Mouse (Mus musculus) kidney, embryonic 16.5 days (tissue): ENCODE results near the gene Dgki. TPM values are rescaled to one million over a fixed set of nuclear protein-coding genes. Genes with fewer than 3 reads are reported as not detected.

Source experiments
- ATAC-seq: fragments of 200-750 bp; cut with Nextera tagmentation; 2 replicates; pipeline ENCODE4 v1.8.0; 2017; ENCODE audit warnings: moderate TSS enrichment; ENCODE audit not compliant: low FRiP score, low TSS enrichment
- H3K27ac ChIP-seq: fragments of 300-500 bp; sonication (generic); 2 replicates; pipeline ENCODE4 v1.5.1; 2014; ENCODE audit warnings: low read length
- H3K27me3 ChIP-seq: fragments of 300-500 bp; sonication (generic); 2 replicates; pipeline ENCODE4 v1.6.1; 2014; ENCODE audit warnings: low read length, control low read depth, mixed read lengths; ENCODE audit not compliant: insufficient read depth
- H3K36me3 ChIP-seq: fragments of 300-500 bp; sonication (generic); 2 replicates; pipeline ENCODE4 v1.6.1; 2014; ENCODE audit warnings: low read length, control low read depth, mixed read lengths; ENCODE audit not compliant: insufficient read depth
- H3K4me1 ChIP-seq: fragments of 300-500 bp; sonication (generic); 2 replicates; pipeline ENCODE4 v1.6.1; 2014; ENCODE audit warnings: low read length, control low read depth, mixed read lengths; ENCODE audit not compliant: insufficient read depth
- H3K4me2 ChIP-seq: fragments of 300-500 bp; sonication (generic); replicated peaks from 2 replicates; pipeline ENCODE4 v1.6.1; 2014; ENCODE audit warnings: low read depth, low read length
- H3K4me3 ChIP-seq: fragments of 300-500 bp; sonication (generic); 2 replicates; pipeline ENCODE4 v1.5.1; 2014; ENCODE audit warnings: mild to moderate bottlenecking, low read length
- H3K9ac ChIP-seq: fragments of 300-500 bp; sonication (generic); replicated peaks from 2 replicates; pipeline ENCODE4 v1.6.1; 2014; ENCODE audit warnings: low read length
- H3K9me3 ChIP-seq: fragments of 300-500 bp; sonication (generic); 2 replicates; pipeline ENCODE4 v1.6.1; 2016; ENCODE audit warnings: low read length, control low read depth
- WGBS: fragments of 180-500 bp; shearing (Covaris S2); extraction: QIAGEN DNeasy Blood & Tissue Kit; methylation state at CpG from one replicate; pipeline ENCODE4 v1.1.7; 2014; 5-methylcytosine and 5-hydroxymethylcytosine counted together
- polyA plus RNA-seq: library from polyadenylated mRNA; unstranded; fragments of >200 nt; fragmentation: Nextera tagmentation; extraction: Ambion mirVana; gene quantifications from 2 replicates; pipeline ENCODE4 v1.2.1, GENCODE M21; 2015

Gene Dgki
- polyA plus RNA-seq, 1 experiment from 2014 or later, result 0.74 TPM

DNA sequence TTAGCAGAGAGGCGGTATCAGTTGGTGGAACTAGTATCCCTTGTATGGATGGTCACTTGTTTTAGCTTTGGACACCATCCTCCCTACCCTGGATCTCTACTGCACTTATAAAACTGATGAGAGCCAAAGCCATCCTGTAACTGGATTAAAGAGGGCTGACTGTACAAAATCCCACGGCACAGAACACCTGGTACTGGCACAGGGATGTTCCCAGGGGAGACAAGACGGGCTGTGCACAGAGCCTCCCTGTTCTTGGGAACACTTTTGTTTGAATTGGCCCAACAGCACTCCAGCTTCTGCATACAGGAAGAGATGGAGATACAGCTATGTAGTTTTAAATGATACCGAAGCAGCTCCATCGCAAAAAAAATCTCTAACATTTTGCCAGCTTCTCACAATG lies 395.1 kb downstream of the Dgki start:
- peaks cover 5% of the 10 kb centered on the region; the same call in 1 of the 2 replicates for H3K4me1 ChIP-seq
- no peak for ATAC-seq
- H3K9ac ChIP-seq, result no peak overlapping the region
- no peaks in the 10 kb centered on the region for H3K36me3 ChIP-seq
- H3K9me3 ChIP-seq, result no peaks in the 10 kb centered on the region
- 83% methylated on average over 5 of the region's 5 CpGs for WGBS
- H3K27ac ChIP-seq, result no peak overlapping the region
- H3K4me2 ChIP-seq, result no peak overlapping the region
- H3K4me3 ChIP-seq, result no peak overlapping the region
- H3K27me3 ChIP-seq, result no peaks in the 10 kb centered on the region

DNA sequence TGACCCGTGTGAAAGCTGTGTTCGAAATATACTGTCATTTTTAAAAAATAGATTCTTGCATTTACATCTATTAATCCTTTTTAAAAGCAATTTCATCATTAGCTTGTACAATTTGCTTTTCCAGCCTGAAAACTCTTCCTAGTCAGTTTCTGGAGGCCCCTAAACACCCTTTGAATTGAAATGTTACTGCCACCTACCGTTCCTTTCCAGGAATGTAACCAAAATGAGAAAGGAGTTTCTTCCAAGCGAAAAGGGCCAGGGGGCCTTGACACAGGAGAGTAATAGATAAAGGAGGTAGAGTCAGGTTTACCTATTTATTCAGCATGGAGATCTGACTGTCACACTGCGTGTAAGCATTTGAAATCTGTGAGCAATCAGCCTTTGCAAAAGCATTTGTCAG lies 396.2 kb downstream of the Dgki start:
- peak; percentile 65; the same call in 1 of the 2 replicates for ATAC-seq
- Histone ChIP-seq H3K4me1 (peaks cover 5% of the 10 kb centered on the region; the same call in 1 of the 2 replicates), H3K27me3 (no peaks in the 10 kb centered on the region), H3K4me3 (no peak overlapping the region), H3K9me3 (no peaks in the 10 kb centered on the region), H3K36me3 (no peaks in the 10 kb centered on the region), H3K4me2 (no peak overlapping the region), H3K27ac (no peak overlapping the region), H3K9ac (no peak overlapping the region)
- 25% methylated on average over 5 of the region's 5 CpGs for WGBS

DNA sequence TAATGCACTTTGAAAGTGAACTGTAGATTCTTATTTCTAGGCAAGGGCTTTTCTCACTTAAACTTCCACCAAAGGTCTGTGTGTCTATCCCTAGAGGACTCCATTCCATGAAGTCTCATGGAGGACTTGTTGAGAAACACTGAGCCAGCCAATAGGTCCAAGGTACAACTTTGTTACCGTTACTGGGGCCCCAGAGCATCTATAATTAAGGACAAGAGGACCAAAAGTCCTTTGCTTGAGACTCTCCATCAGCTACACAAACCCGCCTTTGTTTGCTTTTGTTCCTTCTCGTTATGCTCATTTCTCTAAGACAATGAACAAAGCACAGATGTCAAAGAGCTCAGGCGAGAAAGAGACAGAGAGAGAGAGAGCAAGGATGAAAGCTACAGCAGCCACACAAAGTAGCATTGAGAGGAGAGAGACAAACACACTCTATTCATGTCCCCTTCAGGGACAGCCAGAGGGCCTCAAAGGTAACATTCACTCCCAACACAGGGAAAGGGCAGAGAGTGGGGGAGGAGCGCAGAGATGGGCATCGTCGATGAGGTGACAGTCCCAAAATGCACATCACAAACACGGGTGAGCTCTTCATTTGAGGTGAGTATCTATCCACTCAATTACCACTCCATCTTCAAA lies 396.7 kb downstream of the Dgki start:
- no peak overlapping the region for H3K27ac ChIP-seq
- H3K27me3 ChIP-seq, result no peaks in the 10 kb centered on the region
- H3K36me3 ChIP-seq, result no peaks in the 10 kb centered on the region
- H3K4me2 ChIP-seq, result no peak overlapping the region
- H3K4me3 ChIP-seq, result no peak overlapping the region
- ATAC-seq, result no peak
- 45% methylated on average over 8 of the region's 8 CpGs for WGBS
- H3K4me1 ChIP-seq, result peaks cover 9% of the 10 kb centered on the region
- no peak overlapping the region for H3K9ac ChIP-seq
- H3K9me3 ChIP-seq, result no peaks in the 10 kb centered on the region

DNA sequence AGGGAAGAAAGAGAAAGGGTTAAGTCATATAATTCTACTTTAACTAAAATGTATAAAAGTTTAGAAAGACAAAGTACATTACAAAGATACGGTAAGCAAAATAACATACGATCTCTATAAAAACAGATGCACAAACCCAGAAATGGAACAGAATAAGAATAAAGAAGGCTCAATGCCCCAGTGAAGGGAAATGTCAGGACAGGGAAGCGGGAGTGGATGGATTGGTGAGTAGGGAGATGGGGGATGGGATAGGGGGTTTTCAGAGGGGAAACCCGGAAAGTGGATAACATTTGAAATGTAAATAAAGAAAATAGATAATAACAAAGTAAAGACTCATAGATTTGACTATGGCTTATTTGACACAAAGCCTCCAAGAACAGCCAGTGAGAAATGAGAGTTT lies 400.1 kb downstream of the Dgki start:
- 88% methylated on average over 4 of the region's 4 CpGs for WGBS
- no peak overlapping the region for H3K4me3 ChIP-seq
- H3K36me3 ChIP-seq, result no peaks in the 10 kb centered on the region
- no peak overlapping the region for H3K4me2 ChIP-seq
- no peaks in the 10 kb centered on the region for H3K9me3 ChIP-seq
- H3K4me1 ChIP-seq, result peaks cover 7% of the 10 kb centered on the region
- H3K27me3 ChIP-seq, result no peaks in the 10 kb centered on the region
- H3K27ac ChIP-seq, result no peak overlapping the region
- no peak for ATAC-seq
- H3K9ac ChIP-seq, result no peak overlapping the region

DNA sequence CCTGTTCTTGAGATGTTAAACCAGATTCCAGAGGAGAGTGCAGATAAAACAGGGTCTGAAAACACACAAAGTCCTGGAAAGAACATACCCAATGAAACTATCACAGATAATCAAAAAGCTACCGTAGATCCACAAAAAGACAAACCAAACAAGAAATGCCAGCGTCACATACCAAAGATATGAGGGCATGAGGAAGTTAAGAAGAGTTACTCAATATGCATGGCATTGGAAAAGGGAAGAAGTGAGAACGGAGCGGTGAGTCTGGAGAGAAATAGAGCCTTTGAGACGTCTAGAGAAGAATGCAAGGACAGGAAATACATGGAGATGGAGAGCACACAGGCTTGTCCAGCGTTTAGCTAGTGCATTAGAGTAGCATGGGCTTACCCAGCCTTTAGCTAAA lies 401.6 kb downstream of the Dgki start:
- ATAC-seq, result no peak
- Histone ChIP-seq H3K4me3 (no peak overlapping the region), H3K4me2 (no peak overlapping the region), H3K27me3 (no peaks in the 10 kb centered on the region), H3K9me3 (no peaks in the 10 kb centered on the region), H3K27ac (peak overlapping the region; percentile 78), H3K9ac (no peak overlapping the region), H3K4me1 (peaks cover 4% of the 10 kb centered on the region; the same call in 1 of the 2 replicates), H3K36me3 (no peaks in the 10 kb centered on the region)
- WGBS, result 62% methylated on average over 6 of the region's 6 CpGs

DNA sequence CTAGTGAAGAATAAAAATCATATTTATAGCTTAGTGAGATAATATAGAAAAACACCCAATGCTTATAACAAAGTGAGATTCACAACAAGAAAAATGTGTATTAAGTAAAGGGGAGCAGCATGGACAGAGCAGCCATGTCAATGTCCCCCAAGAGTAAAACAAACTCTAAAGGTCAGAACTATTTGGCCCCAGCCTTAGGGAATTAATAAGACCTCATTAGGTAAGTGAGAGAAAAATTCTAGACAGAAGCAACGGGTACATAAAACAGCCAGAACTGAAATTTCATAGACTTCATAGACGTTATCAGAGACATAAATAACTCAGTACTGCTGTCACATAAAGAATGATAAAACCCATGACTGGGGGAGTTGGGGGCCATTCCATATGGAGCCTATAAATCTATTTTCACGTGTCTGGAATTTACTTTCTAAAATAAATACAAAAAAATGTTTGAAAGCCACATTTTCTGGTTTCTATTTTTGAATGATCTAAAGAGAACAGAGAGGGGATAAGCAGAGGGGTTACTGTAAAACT lies 402.3 kb downstream of the Dgki start:
- 41% methylated on average over 3 of the region's 3 CpGs for WGBS

DNA sequence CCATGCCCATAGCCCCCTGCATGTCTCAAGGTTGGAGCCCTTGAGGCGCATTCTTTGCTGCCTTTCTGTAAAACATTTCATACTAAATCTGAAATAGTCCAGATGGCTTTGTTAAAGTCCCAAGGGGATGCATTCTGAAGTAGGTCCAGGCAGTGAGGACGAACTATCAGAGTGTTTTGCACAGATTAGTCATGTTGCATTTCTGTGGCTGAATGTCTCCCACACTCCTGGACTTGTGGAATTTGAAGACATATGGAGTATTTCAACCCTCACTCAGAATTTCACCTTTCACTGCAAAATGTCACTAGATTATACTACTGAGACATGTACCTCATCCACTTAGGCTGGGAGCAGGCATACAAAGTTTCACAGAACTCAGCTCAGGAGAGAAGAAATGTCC lies 403.3 kb downstream of the Dgki start:
- Histone ChIP-seq H3K4me3 (no peak overlapping the region), H3K4me1 (peaks cover 4% of the 10 kb centered on the region; the same call in 1 of the 2 replicates), H3K4me2 (no peak overlapping the region), H3K9me3 (no peaks in the 10 kb centered on the region), H3K36me3 (no peaks in the 10 kb centered on the region), H3K9ac (no peak overlapping the region), H3K27me3 (no peaks in the 10 kb centered on the region), H3K27ac (peak overlapping the region; percentile 59; the same call in 1 of the 2 replicates)
- WGBS, result 49% methylated on average over 2 of the region's 2 CpGs
- peak; percentile 42; the same call in 1 of the 2 replicates for ATAC-seq

More for the DNA sequence above, 402.3 kb downstream of the Dgki start:
- 0 out of 2 replicates have a peak, but pooled peaks have one; percentile 54 for ATAC-seq
- Histone ChIP-seq H3K4me3 (no peak overlapping the region), H3K9ac (no peak overlapping the region), H3K36me3 (no peaks in the 10 kb centered on the region), H3K27ac (no peak overlapping the region), H3K9me3 (no peaks in the 10 kb centered on the region), H3K4me1 (peaks cover 4% of the 10 kb centered on the region; the same call in 1 of the 2 replicates), H3K27me3 (no peaks in the 10 kb centered on the region), H3K4me2 (no peak overlapping the region)

DNA sequence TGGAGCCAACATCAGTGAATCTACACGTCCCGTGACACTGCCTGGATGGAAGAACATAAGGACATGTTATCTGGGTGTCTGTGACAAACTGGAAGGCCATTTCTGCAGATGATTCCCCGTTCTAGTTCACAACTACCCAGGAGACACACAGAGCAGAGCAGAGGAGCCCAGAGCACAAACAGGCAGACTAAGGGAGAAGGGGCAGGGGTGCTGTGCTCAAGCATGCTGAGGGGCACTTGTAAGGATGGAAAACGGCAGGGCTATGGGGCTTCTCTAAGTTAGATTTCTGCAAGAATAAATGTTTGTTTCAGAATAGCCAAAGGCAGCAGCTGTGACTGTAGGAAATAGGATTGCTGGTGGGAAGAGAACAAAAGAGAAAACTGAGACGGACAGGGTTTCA lies 408.2 kb downstream of the Dgki start:
- Histone ChIP-seq H3K4me2 (no peak overlapping the region), H3K27ac (no peak overlapping the region), H3K9ac (no peak overlapping the region), H3K9me3 (no peaks in the 10 kb centered on the region), H3K4me1 (peaks cover 7% of the 10 kb centered on the region; the same call in 1 of the 2 replicates), H3K36me3 (no peaks in the 10 kb centered on the region), H3K4me3 (no peak overlapping the region), H3K27me3 (no peaks in the 10 kb centered on the region)
- no peak for ATAC-seq
- WGBS, result 77% methylated on average over 5 of the region's 5 CpGs

DNA sequence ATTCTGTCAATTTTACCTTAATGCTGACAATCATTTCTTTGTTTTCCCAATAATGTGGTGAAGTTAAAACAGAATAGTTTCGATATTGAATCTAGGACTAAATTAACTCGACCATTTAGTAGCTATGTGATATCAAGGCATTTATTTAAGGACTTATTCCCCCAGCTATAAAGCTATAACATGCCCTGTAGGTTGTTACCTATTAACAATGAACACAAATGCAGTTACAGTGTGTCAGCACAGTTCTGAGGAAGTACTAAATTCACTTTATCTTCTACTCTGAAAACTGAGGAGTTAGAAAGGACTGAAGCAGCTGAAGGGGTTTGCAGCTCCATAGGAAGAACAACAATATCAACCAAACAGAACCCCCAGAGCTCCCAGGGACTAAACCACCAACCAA lies 409.2 kb downstream of the Dgki start:
- H3K36me3 ChIP-seq, result no peaks in the 10 kb centered on the region
- H3K9ac ChIP-seq, result no peak overlapping the region
- H3K4me3 ChIP-seq, result no peak overlapping the region
- H3K4me2 ChIP-seq, result no peak overlapping the region
- 42% methylated on average over 2 of the region's 2 CpGs for WGBS
- H3K4me1 ChIP-seq, result peaks cover 7% of the 10 kb centered on the region; the same call in 1 of the 2 replicates
- H3K27ac ChIP-seq, result peak overlapping the region; percentile 66; the same call in 1 of the 2 replicates
- no peaks in the 10 kb centered on the region for H3K9me3 ChIP-seq
- no peaks in the 10 kb centered on the region for H3K27me3 ChIP-seq
- no peak for ATAC-seq

DNA sequence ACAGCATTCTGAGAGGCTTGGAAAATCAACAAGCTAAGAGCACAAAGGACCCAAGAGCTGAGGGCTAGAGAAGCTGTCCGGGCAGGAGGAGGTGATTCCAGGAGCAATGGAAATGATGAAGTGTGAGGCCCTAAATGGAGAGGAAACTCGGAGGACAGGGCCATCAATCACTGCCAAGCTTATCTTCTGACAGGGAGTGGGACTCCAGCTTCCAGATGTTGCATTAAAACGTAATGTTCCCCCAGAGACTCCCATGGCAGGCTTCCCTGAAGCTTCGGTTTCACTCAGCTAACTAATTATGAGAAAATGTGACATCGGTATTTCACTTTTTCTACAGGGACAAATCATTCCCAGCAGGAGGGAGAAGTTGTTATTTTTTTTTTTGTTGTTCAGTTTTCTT lies 409.7 kb downstream of the Dgki start:
- Histone ChIP-seq H3K36me3 (no peaks in the 10 kb centered on the region), H3K4me3 (no peak overlapping the region), H3K4me2 (no peak overlapping the region), H3K9ac (no peak overlapping the region), H3K27ac (0 out of 2 replicates have a peak overlapping the region, but pooled peaks have one; percentile 54), H3K4me1 (peaks cover 7% of the 10 kb centered on the region; the same call in 1 of the 2 replicates), H3K9me3 (no peaks in the 10 kb centered on the region), H3K27me3 (no peaks in the 10 kb centered on the region)
- ATAC-seq, result peak; percentile 82
- 10% methylated on average over 5 of the region's 5 CpGs for WGBS
